Mouse (Mus musculus) midbrain, embryonic 16.5 days (tissue): Measurements from ENCODE around the gene Edaradd. TPM values are rescaled to one million over a fixed set of nuclear protein-coding genes. Genes with fewer than 3 reads are reported as not detected.

ENCODE experiments used
- ATAC-seq: fragments of 200-750 bp; cut with Nextera tagmentation; 2 replicates; pipeline ENCODE4 v1.8.0; 2017; ENCODE audit warnings: moderate TSS enrichment
- H3K27ac ChIP-seq: fragments of 300-500 bp; sonication (generic); 2 replicates; pipeline ENCODE4 v1.5.1; 2014; ENCODE audit warnings: mild to moderate bottlenecking, low read length, mixed read lengths
- H3K27me3 ChIP-seq: fragments of 300-500 bp; sonication (generic); 2 replicates; pipeline ENCODE4 v1.6.1; 2014; ENCODE audit warnings: low read depth, low read length, mixed read lengths; ENCODE audit not compliant: control insufficient read depth, insufficient read depth
- H3K36me3 ChIP-seq: fragments of 300-500 bp; sonication (generic); 2 replicates; pipeline ENCODE4 v1.6.1; 2014; ENCODE audit warnings: mild to moderate bottlenecking, low read length, moderate library complexity, mixed read lengths; ENCODE audit not compliant: control insufficient read depth, insufficient read depth
- H3K4me1 ChIP-seq: fragments of 300-500 bp; sonication (generic); 2 replicates; pipeline ENCODE4 v1.6.1; 2014; ENCODE audit warnings: mild to moderate bottlenecking, low read length, mixed read lengths; ENCODE audit not compliant: control insufficient read depth, insufficient read depth
- H3K4me2 ChIP-seq: fragments of 300-500 bp; sonication (generic); 2 replicates; pipeline ENCODE4 v1.6.1; 2014; ENCODE audit warnings: mild to moderate bottlenecking, low read length, mixed read lengths
- H3K4me3 ChIP-seq: fragments of 300-500 bp; sonication (generic); 2 replicates; pipeline ENCODE4 v1.5.1; 2014; ENCODE audit warnings: low read depth, mild to moderate bottlenecking, low read length, moderate library complexity, mixed read lengths
- H3K9ac ChIP-seq: fragments of 300-500 bp; sonication (generic); 2 replicates; pipeline ENCODE4 v1.6.1; 2014; ENCODE audit warnings: low read depth, low read length, mixed read lengths
- H3K9me3 ChIP-seq: fragments of 300-500 bp; sonication (generic); replicated peaks from 2 replicates; pipeline ENCODE4 v1.6.1; 2014; ENCODE audit warnings: mild to moderate bottlenecking, low read length, mixed read lengths; ENCODE audit not compliant: control insufficient read depth, poor library complexity, severe bottlenecking
- WGBS: fragments of 180-500 bp; shearing (Covaris S2); extraction: QIAGEN DNeasy Blood & Tissue Kit; methylation state at CpG from one replicate; pipeline ENCODE4 v1.1.7; 2014; 5-methylcytosine and 5-hydroxymethylcytosine counted together
- polyA plus RNA-seq: library from polyadenylated mRNA; unstranded; fragments of >200 nt; fragmentation: Nextera tagmentation; extraction: Ambion mirVana; gene quantifications from 2 replicates; pipeline ENCODE4 v1.2.1, GENCODE M21; 2015

The Edaradd gene
- polyA plus RNA-seq, 1 experiment from 2014 or later: 1.9 TPM

DNA sequence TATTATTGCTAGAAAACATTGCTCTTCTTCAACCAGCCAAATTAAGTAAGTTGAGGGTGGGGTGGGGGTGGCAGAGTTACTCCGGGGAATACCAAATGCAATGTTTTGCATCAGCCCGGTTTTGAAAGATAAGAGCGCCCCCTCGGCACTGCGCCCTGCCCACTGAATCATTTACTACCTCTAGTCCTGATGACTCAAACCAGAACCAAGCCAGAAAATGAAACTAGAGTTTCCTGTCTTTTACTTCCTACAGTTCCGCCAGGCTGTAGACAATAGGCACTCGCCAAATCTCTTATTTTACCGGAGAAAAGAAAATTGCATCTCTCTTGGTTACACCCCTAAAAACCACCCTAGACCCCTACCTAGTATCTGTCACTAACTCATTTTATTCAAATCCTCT is 59.8 kb downstream of the Edaradd start:
- no peaks in the 10 kb centered on the region for H3K36me3 ChIP-seq
- no peaks in the 10 kb centered on the region for H3K27me3 ChIP-seq
- H3K27ac ChIP-seq: peak overlapping the region; percentile 83
- H3K9ac ChIP-seq: peak overlapping the region; percentile 85
- peaks cover 12% of the 10 kb centered on the region for H3K4me1 ChIP-seq
- peak overlapping the region; percentile 64 for H3K4me2 ChIP-seq
- peak overlapping the region; percentile 78 for H3K4me3 ChIP-seq
- WGBS: 8% methylated on average over 8 of the region's 8 CpGs
- no peaks in the 10 kb centered on the region for H3K9me3 ChIP-seq
- 0 out of 2 replicates have a peak, but pooled peaks have one; percentile 6 for ATAC-seq

DNA sequence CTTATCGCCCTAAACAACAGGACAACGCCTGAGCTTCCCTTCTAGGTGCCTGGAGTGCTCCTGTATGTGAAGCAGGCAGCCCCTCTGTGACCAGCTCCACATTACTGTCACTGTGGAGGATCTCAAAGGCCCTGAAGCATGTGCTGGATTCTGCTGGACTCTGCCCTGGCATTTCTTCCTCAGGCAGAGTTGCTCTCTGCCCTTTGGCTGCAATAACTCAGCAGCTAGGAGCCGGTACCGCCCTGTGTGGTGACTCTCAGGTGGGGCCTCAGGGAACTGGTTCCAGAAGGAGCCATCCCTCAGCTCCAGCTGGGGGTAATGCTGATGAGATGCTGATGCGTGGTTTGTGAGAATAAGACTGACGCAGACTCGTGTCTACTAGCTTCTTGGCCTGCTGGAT is 63.5 kb downstream of the Edaradd start:
- no peak overlapping the region for H3K9ac ChIP-seq
- H3K4me3 ChIP-seq: no peak overlapping the region
- no peaks in the 10 kb centered on the region for H3K9me3 ChIP-seq
- no peaks in the 10 kb centered on the region for H3K27me3 ChIP-seq
- 81% methylated on average over 7 of the region's 7 CpGs for WGBS
- no peak for ATAC-seq
- peaks cover 10% of the 10 kb centered on the region for H3K36me3 ChIP-seq
- peaks cover 8% of the 10 kb centered on the region for H3K4me1 ChIP-seq
- no peak overlapping the region for H3K4me2 ChIP-seq
- H3K27ac ChIP-seq: no peak overlapping the region

DNA sequence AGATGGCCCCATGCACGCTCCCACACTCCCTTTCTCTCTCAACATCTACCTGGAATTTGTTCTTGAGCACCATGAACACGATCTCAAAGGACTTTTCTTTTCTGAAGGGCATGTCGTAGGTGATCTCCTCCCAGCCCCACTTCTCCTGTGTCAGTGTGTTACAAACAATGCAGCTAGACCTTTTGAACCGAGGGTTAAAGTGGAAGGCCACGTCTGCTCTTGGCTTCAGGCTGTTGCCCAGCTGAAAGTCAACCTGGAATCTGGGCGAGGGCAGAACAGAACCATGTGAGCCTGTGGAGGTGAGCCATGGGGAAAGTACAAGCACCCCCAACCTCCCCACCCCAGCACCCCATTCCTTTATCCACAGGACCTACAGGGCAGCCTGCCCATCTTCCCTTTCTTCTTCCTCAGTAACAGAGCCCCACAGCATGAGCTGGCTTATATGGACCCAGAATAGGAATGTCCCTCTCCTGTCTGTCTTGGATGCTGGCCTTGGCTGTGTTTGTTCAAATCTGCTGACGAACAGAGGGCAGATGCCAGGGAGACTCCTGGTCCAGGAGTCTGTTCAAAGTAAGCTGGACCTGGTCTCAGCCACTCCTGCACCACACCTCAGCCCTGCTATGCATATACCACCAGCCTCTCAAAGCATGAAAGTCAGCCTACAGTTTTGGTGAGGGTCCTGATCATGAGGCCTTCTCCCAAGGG is 65.4 kb downstream of the Edaradd start:
- no peak overlapping the region for H3K4me2 ChIP-seq
- WGBS: 89% methylated on average over 7 of the region's 7 CpGs
- no peak overlapping the region for H3K9ac ChIP-seq
- no peak for ATAC-seq
- peaks cover 3% of the 10 kb centered on the region for H3K4me1 ChIP-seq
- H3K4me3 ChIP-seq: no peak overlapping the region
- no peak overlapping the region for H3K27ac ChIP-seq
- peaks cover 20% of the 10 kb centered on the region for H3K36me3 ChIP-seq
- no peaks in the 10 kb centered on the region for H3K27me3 ChIP-seq
- no peaks in the 10 kb centered on the region for H3K9me3 ChIP-seq

- H3K36me3 ChIP-seq: peaks cover 20% of the 10 kb centered on the region
- H3K9ac ChIP-seq: no peak overlapping the region
- no peaks in the 10 kb centered on the region for H3K4me1 ChIP-seq
- no peaks in the 10 kb centered on the region for H3K9me3 ChIP-seq
- no peak overlapping the region for H3K4me3 ChIP-seq
- ATAC-seq: no peak
- H3K27ac ChIP-seq: no peak overlapping the region
- H3K27me3 ChIP-seq: no peaks in the 10 kb centered on the region
- H3K4me2 ChIP-seq: no peak overlapping the region
- 90% methylated on average over 14 of the region's 14 CpGs for WGBS
Observed at GRCm38 (mm10) chr13:12453150-12453549, 67.1 kb downstream of the Edaradd start.

DNA sequence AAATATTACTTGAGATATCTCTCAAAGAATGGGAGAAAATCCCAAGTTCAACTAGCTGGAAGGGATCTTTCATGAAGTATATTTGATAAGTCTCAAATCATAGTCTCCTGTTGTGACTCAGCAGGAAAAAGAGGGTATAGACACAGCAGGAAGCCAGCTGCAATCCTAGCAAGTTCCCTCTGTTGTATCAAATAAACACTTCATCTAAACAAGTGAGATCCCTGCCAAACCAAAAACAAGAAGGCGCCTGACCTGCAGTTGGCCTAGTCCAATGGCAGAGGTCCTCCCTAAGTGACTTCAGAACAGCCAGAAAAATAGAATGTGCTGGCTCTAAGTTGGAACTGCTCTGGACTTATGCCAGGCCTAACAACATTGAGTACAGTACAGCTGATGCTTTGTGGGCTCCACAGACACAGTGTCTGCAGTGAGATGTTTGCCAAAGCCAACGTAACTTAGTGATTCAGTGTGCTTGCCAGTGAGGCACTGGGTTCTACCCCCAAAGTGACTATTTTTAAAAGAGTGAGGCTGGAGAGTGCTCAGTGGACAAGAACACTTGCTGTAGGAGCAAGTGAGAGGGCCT is 78.1 kb downstream of the Edaradd start:
- no peak overlapping the region for H3K27ac ChIP-seq
- H3K4me2 ChIP-seq: no peak overlapping the region
- no peak overlapping the region for H3K4me3 ChIP-seq
- peak; percentile 66; the same call in 1 of the 2 replicates for ATAC-seq
- H3K4me1 ChIP-seq: no peaks in the 10 kb centered on the region
- 89% methylated on average over 2 of the region's 2 CpGs for WGBS
- H3K36me3 ChIP-seq: peaks cover 31% of the 10 kb centered on the region
- no peaks in the 10 kb centered on the region for H3K9me3 ChIP-seq
- H3K27me3 ChIP-seq: no peaks in the 10 kb centered on the region
- no peak overlapping the region for H3K9ac ChIP-seq

- WGBS: 89% methylated on average over 6 of the region's 6 CpGs
- no peaks in the 10 kb centered on the region for H3K9me3 ChIP-seq
Observed at GRCm38 (mm10) chr13:12440813-12441212, 79.4 kb downstream of the Edaradd start.

GRCm38 (mm10) chr13:12439586-12439985 is 80.7 kb downstream of the Edaradd start:
- no peak overlapping the region for H3K4me2 ChIP-seq
- ATAC-seq: no peak
- H3K4me1 ChIP-seq: no peaks in the 10 kb centered on the region
- H3K27me3 ChIP-seq: no peaks in the 10 kb centered on the region
- H3K9ac ChIP-seq: no peak overlapping the region
- peaks cover 37% of the 10 kb centered on the region for H3K36me3 ChIP-seq
- H3K27ac ChIP-seq: no peak overlapping the region
- H3K4me3 ChIP-seq: no peak overlapping the region
- 89% methylated on average over 3 of the region's 3 CpGs for WGBS
- H3K9me3 ChIP-seq: no peaks in the 10 kb centered on the region

More at GRCm38 (mm10) chr13:12440813-12441212, 79.4 kb downstream of the Edaradd start:
- Histone ChIP-seq H3K4me3 (no peak overlapping the region), H3K9ac (no peak overlapping the region), H3K27ac (no peak overlapping the region), H3K36me3 (peaks cover 28% of the 10 kb centered on the region), H3K4me1 (no peaks in the 10 kb centered on the region), H3K27me3 (no peaks in the 10 kb centered on the region), H3K4me2 (no peak overlapping the region)
- no peak for ATAC-seq

DNA sequence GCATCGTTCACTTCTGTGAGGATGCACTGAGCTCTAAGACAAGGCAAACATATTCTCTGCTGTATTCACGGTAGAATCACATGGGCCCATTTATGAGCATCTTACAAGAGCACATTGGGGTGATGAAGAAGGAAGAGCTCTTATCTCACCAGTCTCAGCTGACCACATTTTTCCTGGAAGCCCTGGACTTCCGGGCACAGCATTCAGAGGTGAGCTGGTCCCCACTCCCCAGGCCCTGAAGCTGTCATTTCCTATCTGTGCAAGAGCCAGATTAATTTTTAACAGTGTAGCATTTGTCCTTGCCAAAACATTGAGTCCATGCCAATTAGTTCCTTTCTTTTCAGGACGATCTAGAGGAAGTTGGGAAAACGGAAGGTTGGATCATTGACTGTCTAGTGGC is 86.4 kb downstream of the Edaradd start:
- Histone ChIP-seq H3K4me3 (no peak overlapping the region), H3K27me3 (no peaks in the 10 kb centered on the region), H3K4me2 (no peak overlapping the region), H3K9ac (no peak overlapping the region), H3K36me3 (peaks cover 62% of the 10 kb centered on the region), H3K9me3 (no peaks in the 10 kb centered on the region), H3K27ac (no peak overlapping the region), H3K4me1 (no peaks in the 10 kb centered on the region)
- no peak for ATAC-seq
- WGBS: 93% methylated on average over 5 of the region's 5 CpGs

GRCm38 (mm10) chr13:12428556-12428955 is 91.7 kb downstream of the Edaradd start:
- ATAC-seq: no peak
- no peaks in the 10 kb centered on the region for H3K27me3 ChIP-seq
- H3K4me1 ChIP-seq: no peaks in the 10 kb centered on the region
- H3K9me3 ChIP-seq: no peaks in the 10 kb centered on the region
- H3K4me3 ChIP-seq: no peak overlapping the region
- no peak overlapping the region for H3K9ac ChIP-seq
- no peak overlapping the region for H3K27ac ChIP-seq
- H3K36me3 ChIP-seq: peaks cover 50% of the 10 kb centered on the region
- 99% methylated on average over 13 of the region's 13 CpGs for WGBS
- no peak overlapping the region for H3K4me2 ChIP-seq
